Mouse (Mus musculus) limb, embryonic 10.5 days (tissue): ENCODE data around the gene Tdpoz4. TPM values are rescaled to one million over a fixed set of nuclear protein-coding genes. Genes with fewer than 3 reads are reported as not detected.
"Not testable (repeated sequence)": the region's sequence is repeated elsewhere in the genome, so short reads cannot be mapped to it uniquely, and the experiment has no call there.

Source experiments
- DNase-seq: peaks from one replicate; pipeline ENCODE4 v3.0.0-alpha.2; 2017; ENCODE audit warnings: low spot score
- H3K27ac ChIP-seq: fragments of 300-500 bp; sonication (generic); 2 replicates; pipeline ENCODE4 v1.5.1; 2016; ENCODE audit warnings: mild to moderate bottlenecking
- H3K27me3 ChIP-seq: fragments of 300-500 bp; sonication (generic); 2 replicates; pipeline ENCODE4 v1.6.1; 2016; ENCODE audit warnings: low read depth, mild to moderate bottlenecking; ENCODE audit not compliant: poor library complexity, severe bottlenecking
- H3K36me3 ChIP-seq: fragments of 300-500 bp; sonication (generic); 2 replicates; pipeline ENCODE4 v1.6.1; 2016; ENCODE audit warnings: mild to moderate bottlenecking, moderate library complexity
- H3K4me1 ChIP-seq: fragments of 300-500 bp; sonication (generic); 2 replicates; pipeline ENCODE4 v1.6.1; 2016
- H3K4me3 ChIP-seq: fragments of 300-500 bp; sonication (generic); 2 replicates; pipeline ENCODE4 v1.5.1; 2016; ENCODE audit warnings: mild to moderate bottlenecking, moderate library complexity
- H3K9me3 ChIP-seq: fragments of 300-500 bp; sonication (generic); replicated peaks from 2 replicates; pipeline ENCODE4 v1.6.1; 2016; ENCODE audit warnings: mild to moderate bottlenecking
- WGBS: fragments of 180-500 bp; shearing (Covaris S2); methylation state at CpG from one replicate; pipeline ENCODE4 v1.1.7; 2016; 5-methylcytosine and 5-hydroxymethylcytosine counted together
- polyA plus RNA-seq: library from polyadenylated mRNA; unstranded; fragments of >200 nt; fragmentation: Nextera tagmentation; extraction: Ambion mirVana; gene quantifications from 2 replicates; pipeline ENCODE4 v1.2.1, GENCODE M21; 2016

The Tdpoz4 gene
- not detected in 2 replicates for polyA plus RNA-seq

DNA sequence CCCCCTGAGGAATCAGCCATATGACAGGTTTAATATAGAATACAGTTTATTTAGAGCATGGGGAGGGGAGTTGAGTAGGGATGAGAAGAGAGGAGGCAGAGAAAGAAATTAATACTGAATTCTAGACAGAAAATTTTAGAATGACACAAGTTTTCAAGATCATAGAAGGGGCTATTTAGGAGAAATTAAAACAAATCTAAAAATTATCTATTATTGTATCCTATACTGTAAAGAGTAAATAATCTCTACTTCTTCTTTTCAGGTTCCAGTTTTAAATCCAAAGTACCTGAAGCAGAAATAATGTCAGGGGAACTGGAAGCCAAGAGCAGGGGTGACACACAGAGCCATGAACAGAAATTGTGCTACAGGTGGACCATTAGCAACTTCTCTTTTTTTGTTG lies at the start of gene Tdpoz4:
TSS of gene Tdpoz4 (plus strand) at position 301 of the 400 bp plus-strand sequence.
- not testable (repeated sequence) for H3K4me1 ChIP-seq, H3K36me3 ChIP-seq, DNase-seq, H3K9me3 ChIP-seq, H3K27ac ChIP-seq, H3K4me3 ChIP-seq, H3K27me3 ChIP-seq

GRCm38 (mm10) chr3:93754022-93754421 lies 42.2 kb upstream of the Tdpoz4 start:
- not testable (repeated sequence) for H3K4me3 ChIP-seq, H3K9me3 ChIP-seq, DNase-seq, H3K27ac ChIP-seq, H3K27me3 ChIP-seq, H3K36me3 ChIP-seq, H3K4me1 ChIP-seq
- 92% methylated on average over 18 of the region's 18 CpGs for WGBS

- not testable (repeated sequence) for H3K27me3 ChIP-seq, H3K4me1 ChIP-seq, H3K4me3 ChIP-seq, H3K27ac ChIP-seq, DNase-seq, H3K36me3 ChIP-seq, H3K9me3 ChIP-seq
- 82% methylated on average over 1 of the region's 1 CpGs for WGBS
Observed at GRCm38 (mm10) chr3:93772700-93773099, 23.5 kb upstream of the Tdpoz4 start, which contains the start of gene Gm5773. TSS of gene Gm5773 (plus strand) at chr3:93773000.

DNA sequence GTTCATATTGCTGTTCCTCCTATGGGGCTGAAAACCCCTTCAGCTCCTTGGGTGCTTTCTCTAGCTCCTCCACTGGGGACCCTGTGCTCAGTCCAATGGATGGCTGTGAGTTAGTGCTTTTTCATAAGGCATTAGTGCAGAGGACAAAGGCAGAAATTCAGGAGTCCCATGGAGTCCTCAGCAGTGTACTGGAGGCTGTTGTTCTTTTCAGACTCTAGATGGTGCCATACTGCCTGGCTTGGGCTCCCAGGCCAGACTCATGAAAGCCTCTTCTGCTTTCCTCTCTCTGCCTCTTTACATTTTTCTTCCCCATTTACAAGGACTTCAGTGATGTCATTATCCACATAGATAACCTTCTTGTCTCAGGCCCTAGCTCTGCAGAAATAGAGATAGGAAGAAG lies 17.1 kb downstream of the Tdpoz4 start:
- not testable (repeated sequence) for DNase-seq, H3K4me3 ChIP-seq, H3K4me1 ChIP-seq, H3K9me3 ChIP-seq, H3K27ac ChIP-seq, H3K36me3 ChIP-seq, H3K27me3 ChIP-seq

- H3K4me3 ChIP-seq, DNase-seq, H3K27me3 ChIP-seq, H3K4me1 ChIP-seq, H3K9me3 ChIP-seq, H3K36me3 ChIP-seq, H3K27ac ChIP-seq: not testable (repeated sequence)
- WGBS = 76% methylated on average over 1 of the region's 1 CpGs
Observed at GRCm38 (mm10) chr3:93825720-93826119, 29.5 kb downstream of the Tdpoz4 start, which contains the start of gene Tdpoz3. TSS of gene Tdpoz3 (plus strand) at chr3:93826020.

Other genes starting within 250 kb of the Tdpoz4 start
- 74.9 and 78.4 TPM in 2 replicates for gene S100a10, start 241.3 kb upstream of the Tdpoz4 start, polyA plus RNA-seq
- gene Tdpoz2, start 143.7 kb upstream of the Tdpoz4 start, polyA plus RNA-seq = not detected in 2 replicates
- not detected in 2 replicates for gene Tdpoz1, start 120.1 kb upstream of the Tdpoz4 start, polyA plus RNA-seq
- gene Gm37596, start 103.3 kb upstream of the Tdpoz4 start, polyA plus RNA-seq = not detected in 2 replicates
- not detected in 2 replicates for gene Gm5773, start 23.4 kb upstream of the Tdpoz4 start, polyA plus RNA-seq
- gene Tdpoz3, start 29.6 kb downstream of the Tdpoz4 start, polyA plus RNA-seq = not detected in 2 replicates
- not detected in 2 replicates for gene Gm9117, start 147.1 kb downstream of the Tdpoz4 start, polyA plus RNA-seq
- gene Tdpoz5, start 164.9 kb downstream of the Tdpoz4 start, polyA plus RNA-seq = not detected in 2 replicates